Mouse (Mus musculus): ENCODE data around the gene Sh3gl3. TPM values are rescaled to one million over a fixed set of nuclear protein-coding genes. Genes with fewer than 3 reads are reported as not detected.

Gene Sh3gl3
- 25.7 and 26.1 TPM in 2 replicates for polyA plus RNA-seq (2016; fragmentation: Nextera tagmentation; extraction: Ambion mirVana)

DNA sequence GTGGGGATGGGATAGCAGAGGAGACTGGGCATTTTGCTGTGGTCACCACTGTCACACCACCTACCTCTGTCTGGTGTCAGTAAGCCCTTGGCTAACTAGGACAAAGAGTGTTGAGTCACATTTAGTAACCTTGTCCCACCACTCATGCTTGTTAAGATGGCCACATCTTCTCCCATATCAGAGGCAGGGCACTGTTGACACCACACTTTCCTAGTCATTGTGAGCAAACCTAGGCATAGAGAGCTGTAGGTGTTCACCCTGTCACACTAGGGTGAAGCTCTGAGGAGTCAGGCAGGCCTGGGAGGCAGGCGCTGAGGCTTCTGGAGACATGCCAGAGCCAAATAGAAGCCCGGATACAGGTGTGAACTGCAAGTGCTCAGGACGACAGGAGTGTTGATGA is at the start of gene Sh3gl3:
Gene Sh3gl3, plus strand, starts transcription at position 301 of the 400 bp plus-strand sequence.
- Histone ChIP-seq H3K4me2 (peak within 1 kb of the TSS; percentile 95), H3K4me1 (replicated peaks) (peaks cover 21% of the 10 kb centered on the region), H3K36me3 (no peaks in the 10 kb centered on the region), H3K27ac (no peak within 1 kb of the TSS), H3K4me3 (replicated peaks) (peak within 1 kb of the TSS; percentile 78), H3K9ac (replicated peaks) (peak within 1 kb of the TSS; percentile 65), H3K9me3 (no peaks in the 10 kb centered on the region), H3K27me3 (peaks cover 11% of the 10 kb centered on the region)
- WGBS, result 82% methylated on average over 3 of the region's 3 CpGs
- ATAC-seq (ENCODE audit: insufficient number of reproducible peaks, insufficient read depth, low FRiP score, low TSS enrichment, low read depth), result no peak

GRCm38 (mm10) chr7:82138196-82138595 is 35.4 kb upstream of the Sh3gl3 start:
- H3K4me2 ChIP-seq, result no peak overlapping the region
- H3K4me3 ChIP-seq (replicated peaks), result no peak overlapping the region
- no peak for ATAC-seq (ENCODE audit: insufficient number of reproducible peaks, insufficient read depth, low FRiP score, low TSS enrichment, low read depth)
- H3K27me3 ChIP-seq, result no peaks in the 10 kb centered on the region
- peaks cover 5% of the 10 kb centered on the region; the same call in 1 of the 2 replicates for H3K9me3 ChIP-seq
- H3K4me1 ChIP-seq (replicated peaks), result no peaks in the 10 kb centered on the region
- no peak overlapping the region for H3K9ac ChIP-seq (replicated peaks)
- WGBS, result 50% methylated on average over 1 of the region's 1 CpGs
- no peaks in the 10 kb centered on the region for H3K36me3 ChIP-seq
- H3K27ac ChIP-seq, result no peak overlapping the region

DNA sequence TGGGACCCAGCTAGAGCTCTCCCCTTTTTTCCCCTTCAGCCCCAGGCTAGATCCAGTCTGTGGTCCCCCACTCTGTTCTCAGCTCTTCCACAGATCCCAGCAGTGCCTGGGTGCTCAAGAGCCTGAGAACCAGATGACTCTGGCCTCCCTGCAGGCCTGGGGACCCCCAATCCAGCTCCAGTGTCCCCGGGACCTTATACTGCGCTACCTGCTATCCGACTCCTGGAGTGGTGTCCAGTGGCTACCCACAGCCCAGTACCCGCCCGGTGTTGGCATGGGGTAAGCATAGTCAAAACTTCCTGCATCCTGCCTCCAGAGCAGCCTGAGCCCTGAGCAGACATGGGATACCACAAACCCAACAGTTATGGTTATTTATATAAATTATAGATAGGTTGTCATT is 26.5 kb upstream of the Sh3gl3 start:
- Histone ChIP-seq H3K27me3 (no peaks in the 10 kb centered on the region), H3K9ac (replicated peaks) (no peak overlapping the region), H3K27ac (no peak overlapping the region), H3K4me2 (no peak overlapping the region), H3K4me3 (replicated peaks) (no peak overlapping the region), H3K4me1 (replicated peaks) (no peaks in the 10 kb centered on the region), H3K36me3 (no peaks in the 10 kb centered on the region), H3K9me3 (no peaks in the 10 kb centered on the region)
- no peak for ATAC-seq (ENCODE audit: insufficient number of reproducible peaks, insufficient read depth, low FRiP score, low TSS enrichment, low read depth)
- WGBS, result 94% methylated on average over 5 of the region's 5 CpGs

GRCm38 (mm10) chr7:82164681-82165080 is 9.0 kb upstream of the Sh3gl3 start:
- WGBS, result 94% methylated on average over 14 of the region's 14 CpGs
- 0 out of 2 replicates have a peak, but pooled peaks cover 8% of the 10 kb centered on the region for H3K9me3 ChIP-seq
- no peak overlapping the region for H3K4me2 ChIP-seq
- H3K27ac ChIP-seq, result no peak overlapping the region
- no peak overlapping the region for H3K9ac ChIP-seq (replicated peaks)
- H3K4me3 ChIP-seq (replicated peaks), result no peak overlapping the region
- no peaks in the 10 kb centered on the region for H3K36me3 ChIP-seq
- H3K27me3 ChIP-seq, result no peaks in the 10 kb centered on the region
- ATAC-seq (ENCODE audit: insufficient number of reproducible peaks, insufficient read depth, low FRiP score, low TSS enrichment, low read depth), result no peak
- H3K4me1 ChIP-seq (replicated peaks), result no peaks in the 10 kb centered on the region

GRCm38 (mm10) chr7:82174571-82175326 is 1.1 kb downstream of the Sh3gl3 start:
- Histone ChIP-seq H3K4me3 (replicated peaks) (peak overlapping the region; percentile 78), H3K9ac (replicated peaks) (peak overlapping the region; percentile 65), H3K27ac (no peak overlapping the region; the same call in 1 of the 2 replicates), H3K36me3 (no peaks in the 10 kb centered on the region), H3K9me3 (no peaks in the 10 kb centered on the region), H3K4me2 (peak overlapping the region; percentile 95), H3K4me1 (replicated peaks) (peaks cover 21% of the 10 kb centered on the region), H3K27me3 (peaks cover 11% of the 10 kb centered on the region)
- WGBS, result under 1% methylated on average over 72 of the region's 72 CpGs
- ATAC-seq (ENCODE audit: insufficient number of reproducible peaks, insufficient read depth, low FRiP score, low TSS enrichment, low read depth), result peak; percentile 94

DNA sequence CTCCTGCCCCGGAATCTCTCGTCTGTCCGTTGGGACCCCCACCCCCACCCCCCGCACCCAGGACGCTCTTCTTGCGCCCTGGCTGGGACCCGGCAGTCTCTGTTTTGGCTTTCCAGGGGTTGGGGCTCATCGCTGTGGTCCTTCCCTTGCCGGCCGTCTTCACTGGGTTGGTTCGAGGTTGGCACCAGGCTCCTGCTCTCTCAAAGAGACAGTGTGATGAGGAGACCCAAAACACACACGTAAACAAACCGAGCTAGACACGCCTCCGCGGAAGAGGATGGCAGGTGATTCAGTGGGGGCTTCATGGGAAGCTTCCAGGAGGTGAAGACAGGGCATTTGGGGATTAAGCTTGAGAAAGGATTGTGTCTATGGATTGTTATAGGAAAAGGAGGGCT is 1.7 kb downstream of the Sh3gl3 start:
- 1% methylated on average over 16 of the region's 16 CpGs for WGBS

DNA sequence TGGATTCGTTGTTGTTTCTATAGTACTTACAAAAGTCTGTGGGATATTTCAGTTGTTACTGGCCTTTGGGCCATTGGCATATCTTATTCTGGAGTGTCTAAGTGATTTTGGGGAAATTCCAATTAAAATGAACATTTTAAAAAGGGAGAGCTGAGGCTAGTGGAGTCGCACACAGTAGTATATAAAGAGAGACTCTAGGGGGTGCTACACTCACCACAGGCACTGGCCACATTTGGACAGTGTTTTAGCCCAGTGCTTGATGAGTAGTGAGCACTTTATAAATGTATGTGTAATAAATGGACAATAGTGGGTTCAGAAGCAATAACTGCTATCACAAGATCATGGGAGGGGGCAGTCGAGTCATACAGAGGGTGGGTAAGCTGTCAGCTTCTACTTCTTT is 2.6 kb downstream of the Sh3gl3 start:
- Histone ChIP-seq H3K4me1 (replicated peaks) (peaks cover 21% of the 10 kb centered on the region), H3K4me2 (no peak overlapping the region), H3K4me3 (replicated peaks) (no peak overlapping the region), H3K36me3 (no peaks in the 10 kb centered on the region), H3K27ac (no peak overlapping the region), H3K9ac (replicated peaks) (no peak overlapping the region), H3K9me3 (no peaks in the 10 kb centered on the region), H3K27me3 (peaks cover 11% of the 10 kb centered on the region)
- ATAC-seq (ENCODE audit: insufficient number of reproducible peaks, insufficient read depth, low FRiP score, low TSS enrichment, low read depth), result no peak
- 58% methylated on average over 3 of the region's 3 CpGs for WGBS

More for the DNA sequence above, 1.7 kb downstream of the Sh3gl3 start:
- H3K27ac ChIP-seq, result no peak overlapping the region
- peaks cover 21% of the 10 kb centered on the region for H3K4me1 ChIP-seq (replicated peaks)
- no peak for ATAC-seq (ENCODE audit: insufficient number of reproducible peaks, insufficient read depth, low FRiP score, low TSS enrichment, low read depth)
- no peaks in the 10 kb centered on the region for H3K9me3 ChIP-seq
- peak overlapping the region; percentile 95 for H3K4me2 ChIP-seq
- H3K36me3 ChIP-seq, result no peaks in the 10 kb centered on the region
- H3K27me3 ChIP-seq, result peaks cover 11% of the 10 kb centered on the region
- H3K9ac ChIP-seq (replicated peaks), result peak overlapping the region; percentile 65
- H3K4me3 ChIP-seq (replicated peaks), result peak overlapping the region; percentile 78

GRCm38 (mm10) chr7:82177336-82177735 is 3.7 kb downstream of the Sh3gl3 start:
- ATAC-seq (ENCODE audit: insufficient number of reproducible peaks, insufficient read depth, low FRiP score, low TSS enrichment, low read depth), result no peak
- Histone ChIP-seq H3K4me2 (no peak overlapping the region), H3K9ac (replicated peaks) (no peak overlapping the region), H3K27ac (no peak overlapping the region), H3K4me3 (replicated peaks) (no peak overlapping the region), H3K4me1 (replicated peaks) (peaks cover 21% of the 10 kb centered on the region), H3K36me3 (no peaks in the 10 kb centered on the region), H3K9me3 (0 out of 2 replicates have a peak, but pooled peaks cover 4% of the 10 kb centered on the region), H3K27me3 (peaks cover 11% of the 10 kb centered on the region)
- WGBS, result 44% methylated on average over 5 of the region's 5 CpGs

DNA sequence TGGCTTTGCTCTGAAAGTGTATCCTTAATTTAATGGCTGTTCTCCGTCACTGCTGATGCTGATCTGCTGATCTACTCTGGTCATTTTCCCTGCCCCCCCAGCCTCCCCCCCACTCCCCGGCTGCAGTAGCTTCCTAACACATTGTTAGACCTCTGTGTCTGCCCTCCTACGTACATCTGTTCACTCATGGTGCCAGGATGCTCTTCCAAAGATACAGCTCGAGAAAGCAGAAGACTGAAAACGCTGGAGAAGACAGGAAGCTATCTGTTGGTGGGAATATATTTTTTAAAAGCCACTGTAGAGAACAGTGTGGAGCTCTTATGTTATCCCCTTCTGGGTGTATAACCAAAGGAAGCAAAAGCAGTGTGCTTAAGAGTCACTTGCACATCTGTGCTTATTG is 7.3 kb downstream of the Sh3gl3 start:
- no peaks in the 10 kb centered on the region for H3K36me3 ChIP-seq
- 0 out of 2 replicates have a peak, but pooled peaks cover 4% of the 10 kb centered on the region for H3K27me3 ChIP-seq
- no peak overlapping the region for H3K9ac ChIP-seq (replicated peaks)
- H3K9me3 ChIP-seq, result 0 out of 2 replicates have a peak, but pooled peaks cover 4% of the 10 kb centered on the region
- H3K4me1 ChIP-seq (replicated peaks), result peaks cover 11% of the 10 kb centered on the region
- no peak overlapping the region for H3K4me2 ChIP-seq
- no peak overlapping the region for H3K27ac ChIP-seq
- H3K4me3 ChIP-seq (replicated peaks), result no peak overlapping the region
- WGBS, result 84% methylated on average over 5 of the region's 5 CpGs
- ATAC-seq (ENCODE audit: insufficient number of reproducible peaks, insufficient read depth, low FRiP score, low TSS enrichment, low read depth), result no peak

GRCm38 (mm10) chr7:82182781-82183180 is 9.1 kb downstream of the Sh3gl3 start:
- ATAC-seq (ENCODE audit: insufficient number of reproducible peaks, insufficient read depth, low FRiP score, low TSS enrichment, low read depth), result no peak
- Histone ChIP-seq H3K4me3 (replicated peaks) (no peak overlapping the region), H3K27ac (no peak overlapping the region), H3K27me3 (no peaks in the 10 kb centered on the region), H3K4me2 (no peak overlapping the region), H3K36me3 (no peaks in the 10 kb centered on the region), H3K9ac (replicated peaks) (no peak overlapping the region), H3K4me1 (replicated peaks) (peaks cover 1% of the 10 kb centered on the region; the same call in 1 of the 2 replicates), H3K9me3 (0 out of 2 replicates have a peak, but pooled peaks cover 4% of the 10 kb centered on the region)
- WGBS, result 40% methylated on average over 2 of the region's 2 CpGs

GRCm38 (mm10) chr7:82191604-82192003 is 18.0 kb downstream of the Sh3gl3 start:
- Histone ChIP-seq H3K9me3 (no peaks in the 10 kb centered on the region), H3K4me1 (replicated peaks) (no peaks in the 10 kb centered on the region), H3K27ac (no peak overlapping the region), H3K27me3 (no peaks in the 10 kb centered on the region), H3K36me3 (no peaks in the 10 kb centered on the region), H3K4me3 (replicated peaks) (no peak overlapping the region), H3K9ac (replicated peaks) (no peak overlapping the region), H3K4me2 (no peak overlapping the region)
- ATAC-seq (ENCODE audit: insufficient number of reproducible peaks, insufficient read depth, low FRiP score, low TSS enrichment, low read depth), result no peak
- 91% methylated on average over 11 of the region's 11 CpGs for WGBS

Measured in limb, embryonic 12.5 days (tissue).